Mouse (Mus musculus) gastrocnemius, postnatal 10 days (tissue): Measurements from ENCODE around the gene Olfr630. TPM values are rescaled to one million over a fixed set of nuclear protein-coding genes. Genes with fewer than 3 reads are reported as not detected.
"Not testable (repeated sequence)": the region's sequence is repeated elsewhere in the genome, so short reads cannot be mapped to it uniquely, and the experiment has no call there.

Experiments used
- DNase-seq: peaks from one replicate; pipeline ENCODE4 v3.0.0; 2021; ENCODE audit warnings: mixed read lengths
- long read RNA-seq, 2 experiments: library from polyadenylated mRNA; stranded (forward); transcript quantifications; one replicate each; pipeline ENCODE4 v2.0.0; 2021
- total RNA-seq, 2 experiments: library from RNA; stranded (reverse); gene quantifications; 2 replicates each; pipeline ENCODE4 v1.2.3; 2021

Olfr630 gene
- total RNA-seq = not detected
- long read RNA-seq, experiment 1 = 0 reads
- long read RNA-seq, experiment 2 = 0 reads

- DNase-seq = no peak
These were observed at the start of gene Olfr630 for GRCm38 (mm10) chr7:103757233-103757632. Gene Olfr630, minus strand, starts transcription at chr7:103757333.

- no peak for DNase-seq
These were observed 49.7 kb upstream of the Olfr630 start for GRCm38 (mm10) chr7:103806856-103807255.

GRCm38 (mm10) chr7:103792669-103793388 is 35.7 kb upstream of the Olfr630 start:
- no peak for DNase-seq

- no peak for DNase-seq
These were observed 34.6 kb upstream of the Olfr630 start, which contains the start of gene Olfr67 for GRCm38 (mm10) chr7:103791721-103792120. Gene Olfr67, minus strand, starts transcription at chr7:103791821.

- no peak for DNase-seq
These were observed 22.5 kb upstream of the Olfr630 start, which contains the start of gene Olfr68 for GRCm38 (mm10) chr7:103779598-103779997. Gene Olfr68, minus strand, starts transcription at chr7:103779698.

GRCm38 (mm10) chr7:103777652-103778051 is 20.5 kb upstream of the Olfr630 start:
- DNase-seq = not testable (repeated sequence)

- DNase-seq = no peak
These were observed 14.4 kb upstream of the Olfr630 start, which contains the start of gene Olfr69 for GRCm38 (mm10) chr7:103771494-103771893. Gene Olfr69, minus strand, starts transcription at chr7:103771594.

- not testable (repeated sequence) for DNase-seq
These were observed 10.6 kb upstream of the Olfr630 start for GRCm38 (mm10) chr7:103767687-103768086.

- DNase-seq = not testable (repeated sequence)
These were observed 5.1 kb upstream of the Olfr630 start for GRCm38 (mm10) chr7:103762212-103762611.

GRCm38 (mm10) chr7:103744843-103745242 is 12.3 kb downstream of the Olfr630 start, which contains the start of gene Olfr629:
Gene Olfr629, minus strand, starts transcription at chr7:103744943.
- DNase-seq = no peak

- no peak for DNase-seq
These were observed 27.1 kb downstream of the Olfr630 start, which contains the start of gene Olfr628 for GRCm38 (mm10) chr7:103730074-103730473. Gene Olfr628, plus strand, starts transcription at chr7:103730374.

- not testable (repeated sequence) for DNase-seq
These were observed 40.7 kb downstream of the Olfr630 start for GRCm38 (mm10) chr7:103716398-103716797.

- no peak for DNase-seq
These were observed 42.8 kb downstream of the Olfr630 start, which contains the start of gene Olfr243 for GRCm38 (mm10) chr7:103714371-103714770. Gene Olfr243, plus strand, starts transcription at chr7:103714671.

- no peak for DNase-seq
These were observed 45.1 kb downstream of the Olfr630 start for GRCm38 (mm10) chr7:103712024-103712423.

Other genes with a start within 250 kb of the Olfr630 start
- gene Olfr610, start 245.2 kb downstream of the Olfr630 start, total RNA-seq = not detected
- gene Olfr611, start 236.5 kb downstream of the Olfr630 start, total RNA-seq = not detected
- gene Olfr612, start 214.6 kb downstream of the Olfr630 start, total RNA-seq = not detected
- not detected for gene Olfr613, start 209.3 kb downstream of the Olfr630 start, total RNA-seq
- gene Olfr615, start 201.3 kb downstream of the Olfr630 start, total RNA-seq = not detected
- not detected for gene Olfr616, start 188.2 kb downstream of the Olfr630 start, total RNA-seq
- gene Olfr617, start 184.3 kb downstream of the Olfr630 start, total RNA-seq = not detected
- gene Olfr618, start 167.2 kb downstream of the Olfr630 start, total RNA-seq = not detected
- not detected for gene Olfr619, start 156.8 kb downstream of the Olfr630 start, total RNA-seq
- gene Olfr620, start 144.8 kb downstream of the Olfr630 start, total RNA-seq = not detected
- not detected for gene Olfr622, start 114.6 kb downstream of the Olfr630 start, total RNA-seq
- gene Olfr623, start 93.6 kb downstream of the Olfr630 start, total RNA-seq = not detected
- gene Olfr624, start 86.1 kb downstream of the Olfr630 start, total RNA-seq = not detected
- not detected for gene Olfr625-ps1, start 74.6 kb downstream of the Olfr630 start, total RNA-seq
- gene Olfr243, start 42.7 kb downstream of the Olfr630 start, total RNA-seq = not detected
- gene Olfr628, start 27.0 kb downstream of the Olfr630 start, total RNA-seq = not detected
- gene Olfr629, start 12.4 kb downstream of the Olfr630 start, total RNA-seq = not detected
- gene Olfr69, start 14.3 kb upstream of the Olfr630 start, total RNA-seq = not detected
- not detected for gene Olfr68, start 22.4 kb upstream of the Olfr630 start, total RNA-seq
- gene Olfr67, start 34.5 kb upstream of the Olfr630 start, total RNA-seq = not detected
- gene Hbb-bt, start 56.7 kb upstream of the Olfr630 start, total RNA-seq = 100 to 1,000 TPM; 105 to 167 TPM
- 1,000 to 10,000 TPM in 1 of 2 experiments, 100 to 1,000 TPM in 1; 926 to 1,441 TPM for gene Hbb-bs, start 70.8 kb upstream of the Olfr630 start, total RNA-seq
- not detected for gene Hbb-bh2, start 83.2 kb upstream of the Olfr630 start, total RNA-seq
- not detected for gene Hbb-bh1, start 85.8 kb upstream of the Olfr630 start, total RNA-seq
- gene Hbb-y, start 95.9 kb upstream of the Olfr630 start, total RNA-seq = not detected
- gene Olfr66, start 128.9 kb upstream of the Olfr630 start, total RNA-seq = not detected
- gene Olfr64, start 137.2 kb upstream of the Olfr630 start, total RNA-seq = not detected
- gene Olfr65, start 146.2 kb upstream of the Olfr630 start, total RNA-seq = not detected
- gene Olfr631, start 171.5 kb upstream of the Olfr630 start, total RNA-seq = not detected
- not detected for gene Olfr632, start 177.0 kb upstream of the Olfr630 start, total RNA-seq
- gene Olfr633, start 187.1 kb upstream of the Olfr630 start, total RNA-seq = not detected
- not detected for gene Olfr635, start 213.8 kb upstream of the Olfr630 start, total RNA-seq
- not detected for gene Olfr638, start 241.4 kb upstream of the Olfr630 start, total RNA-seq